Mouse (Mus musculus) frontal cortex, adult (tissue): ENCODE data around the gene B130006D01Rik.
"Not testable (repeated sequence)": the region's sequence is repeated elsewhere in the genome, so short reads cannot be mapped to it uniquely, and the experiment has no call there.

Experiments
- ATAC-seq: cut with Nextera tagmentation; 2 replicates; pipeline ENCODE4 v1.9.2; 2017; ENCODE audit warnings: mild to moderate bottlenecking, moderate library complexity, mixed read lengths; ENCODE audit not compliant: low TSS enrichment

The B130006D01Rik gene

DNA sequence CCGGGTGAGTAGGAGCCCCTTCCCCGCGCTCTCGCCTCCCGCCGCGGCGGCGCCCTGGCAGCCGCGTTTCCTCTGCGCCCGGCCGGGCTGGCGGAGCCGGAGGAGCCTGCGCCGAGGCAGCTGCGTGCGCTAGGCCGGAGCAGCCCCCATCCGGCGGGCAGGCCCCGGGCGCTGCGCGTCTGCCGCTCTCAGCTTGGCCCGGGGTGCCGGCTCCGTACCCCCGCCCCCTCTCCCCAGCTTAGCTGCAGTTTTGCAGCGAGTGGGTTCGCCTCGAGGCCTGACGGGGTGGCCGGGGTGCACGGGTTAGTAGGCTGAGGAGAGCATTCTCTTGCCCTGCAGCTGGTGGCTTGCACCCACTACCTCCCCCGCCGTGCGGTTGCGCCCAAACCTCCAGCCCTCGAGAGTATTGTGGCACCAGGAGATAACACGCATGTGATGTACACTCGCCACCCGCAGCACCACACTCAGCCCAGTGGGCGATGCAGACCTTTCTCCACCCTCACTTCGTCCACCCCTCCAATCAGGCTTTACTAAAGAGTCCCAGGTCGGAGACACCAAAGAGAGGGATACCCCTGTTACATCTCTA lies 10.1 kb upstream of the B130006D01Rik start:
- peak; percentile 45 for ATAC-seq

DNA sequence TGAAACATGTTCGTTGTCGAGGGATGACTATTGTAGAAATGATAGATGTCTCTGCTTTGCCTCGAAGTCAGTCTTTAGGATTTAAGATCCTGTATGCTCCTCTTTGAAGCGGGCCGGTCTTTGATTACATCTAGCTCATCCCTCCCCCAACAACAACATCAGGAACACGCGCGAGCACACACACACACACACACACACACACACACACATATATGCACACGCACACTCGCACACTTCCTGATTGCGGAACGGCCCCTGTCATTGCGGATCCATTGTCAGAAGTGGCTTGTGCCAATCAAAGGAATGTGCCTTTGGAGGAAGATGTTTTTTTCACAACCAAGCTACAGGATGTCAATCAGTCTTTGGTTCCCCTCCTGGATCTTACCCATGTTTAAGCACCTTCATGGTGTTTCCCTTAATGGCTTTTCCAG lies 9.6 kb upstream of the B130006D01Rik start:
- no peak for ATAC-seq

DNA sequence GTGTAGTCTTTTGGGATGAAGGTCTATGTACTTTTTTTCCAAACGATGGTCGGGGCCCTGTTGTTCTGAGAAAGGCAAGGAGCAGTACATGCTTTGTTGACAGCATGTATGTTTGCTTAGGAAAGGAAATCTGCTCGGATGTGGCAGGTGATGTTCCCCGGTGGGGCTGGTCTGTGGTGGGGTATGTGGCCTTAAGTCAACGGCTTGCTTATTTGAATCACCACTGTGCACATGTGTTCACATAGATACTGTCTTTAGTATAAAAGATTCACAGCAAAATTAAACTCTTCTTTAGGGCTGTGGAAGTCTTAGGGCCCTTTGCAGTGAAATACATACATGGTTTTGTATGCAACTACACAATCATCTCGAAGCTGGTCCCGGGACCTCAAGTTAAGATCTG lies 9.0 kb upstream of the B130006D01Rik start:
- no peak for ATAC-seq

DNA sequence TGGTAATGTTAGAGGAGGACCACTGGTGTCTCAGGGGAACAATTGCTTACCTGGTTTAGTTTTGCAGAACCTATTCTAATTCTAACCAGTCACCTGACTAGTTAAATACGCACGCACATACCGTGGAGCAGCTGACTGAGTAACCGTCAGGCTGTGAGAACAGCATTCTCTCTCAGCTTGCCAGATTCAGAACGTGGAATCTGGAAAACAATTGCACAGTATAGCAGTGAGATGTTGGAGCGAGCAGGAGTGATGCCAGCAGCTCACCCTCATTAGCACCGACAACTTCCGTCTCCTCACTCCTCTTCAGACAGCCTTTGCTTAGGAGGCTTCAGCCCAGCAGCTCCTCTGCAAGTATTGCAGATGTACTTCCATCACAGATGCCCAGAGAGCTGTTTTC lies 7.3 kb upstream of the B130006D01Rik start:
- 0 out of 2 replicates have a peak, but pooled peaks have one; percentile 15 for ATAC-seq

DNA sequence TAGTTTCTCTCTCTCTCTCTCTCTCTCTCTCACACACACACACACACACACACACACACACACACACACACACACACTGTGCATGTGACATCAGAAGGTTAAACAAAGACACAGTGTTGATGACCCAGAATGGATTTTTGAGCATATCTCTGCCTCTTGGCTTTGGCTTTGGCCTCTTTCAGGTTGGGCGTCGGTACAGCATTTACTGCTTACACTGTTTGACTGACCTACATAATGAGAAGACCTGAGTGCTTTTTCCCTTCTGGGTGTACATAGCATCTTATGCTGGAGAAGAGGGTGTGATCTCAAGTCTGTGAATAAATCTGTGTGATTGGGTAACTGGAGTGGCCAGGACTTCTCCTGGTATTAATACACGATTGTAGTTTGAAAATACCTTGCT lies 4.0 kb upstream of the B130006D01Rik start:
- ATAC-seq = no peak

DNA sequence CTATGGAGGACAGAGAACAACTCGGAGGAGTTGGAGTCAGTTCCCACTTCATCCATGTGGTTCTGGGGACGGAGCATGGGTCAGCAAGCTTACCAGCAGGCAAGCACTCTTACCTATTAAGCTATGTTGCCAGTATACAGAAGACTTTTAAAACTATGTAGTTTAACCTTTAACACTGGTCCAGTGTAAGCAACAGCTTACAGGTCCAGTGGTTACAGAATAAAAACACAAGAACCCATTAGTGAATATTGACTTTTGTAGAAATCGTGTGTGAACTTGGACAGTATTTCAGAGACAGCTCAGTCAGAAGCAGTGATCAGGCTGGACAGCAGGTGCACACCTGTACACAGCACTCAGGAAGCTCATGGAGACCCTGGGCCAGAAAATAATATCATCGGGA lies 1.1 kb downstream of the B130006D01Rik start:
- no peak for ATAC-seq

DNA sequence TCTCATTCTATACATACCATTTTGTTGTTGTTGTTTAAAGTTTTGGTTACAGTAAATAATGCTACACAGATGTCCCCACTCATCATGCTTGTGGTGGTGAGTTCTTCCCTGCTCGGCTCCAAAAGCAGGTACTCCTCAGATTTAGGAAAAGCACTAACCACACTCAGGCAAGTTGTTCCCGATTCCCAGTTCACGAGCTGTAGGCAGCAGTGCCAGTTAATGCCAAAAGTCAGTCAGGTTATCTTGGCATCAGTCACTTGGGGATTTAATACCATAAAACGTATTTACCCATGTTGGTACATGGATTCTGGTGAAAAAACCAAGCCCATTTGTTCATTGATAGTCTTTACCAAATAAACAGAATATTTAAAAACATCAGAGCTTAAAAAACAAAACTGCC lies 2.8 kb downstream of the B130006D01Rik start:
- no peak for ATAC-seq

DNA sequence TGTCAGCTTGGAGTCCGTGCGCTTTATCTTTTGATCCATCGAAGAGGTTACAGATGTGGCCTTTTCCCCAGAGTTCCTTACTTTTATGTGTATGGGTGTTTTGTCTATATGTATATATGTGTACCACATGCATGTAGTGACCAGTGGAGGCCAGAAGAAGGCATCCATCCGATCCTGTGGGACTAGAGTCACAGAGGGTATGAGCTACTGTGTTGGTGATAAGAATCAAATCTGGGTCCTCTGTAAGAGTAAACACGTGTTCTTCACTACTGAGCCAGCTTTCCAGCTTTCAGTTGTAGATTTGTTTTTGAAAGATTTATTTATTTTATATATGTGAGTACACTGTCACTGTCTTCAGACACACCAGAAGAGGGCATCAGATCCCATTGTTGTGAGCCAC lies 4.6 kb downstream of the B130006D01Rik start:
- ATAC-seq = no peak

DNA sequence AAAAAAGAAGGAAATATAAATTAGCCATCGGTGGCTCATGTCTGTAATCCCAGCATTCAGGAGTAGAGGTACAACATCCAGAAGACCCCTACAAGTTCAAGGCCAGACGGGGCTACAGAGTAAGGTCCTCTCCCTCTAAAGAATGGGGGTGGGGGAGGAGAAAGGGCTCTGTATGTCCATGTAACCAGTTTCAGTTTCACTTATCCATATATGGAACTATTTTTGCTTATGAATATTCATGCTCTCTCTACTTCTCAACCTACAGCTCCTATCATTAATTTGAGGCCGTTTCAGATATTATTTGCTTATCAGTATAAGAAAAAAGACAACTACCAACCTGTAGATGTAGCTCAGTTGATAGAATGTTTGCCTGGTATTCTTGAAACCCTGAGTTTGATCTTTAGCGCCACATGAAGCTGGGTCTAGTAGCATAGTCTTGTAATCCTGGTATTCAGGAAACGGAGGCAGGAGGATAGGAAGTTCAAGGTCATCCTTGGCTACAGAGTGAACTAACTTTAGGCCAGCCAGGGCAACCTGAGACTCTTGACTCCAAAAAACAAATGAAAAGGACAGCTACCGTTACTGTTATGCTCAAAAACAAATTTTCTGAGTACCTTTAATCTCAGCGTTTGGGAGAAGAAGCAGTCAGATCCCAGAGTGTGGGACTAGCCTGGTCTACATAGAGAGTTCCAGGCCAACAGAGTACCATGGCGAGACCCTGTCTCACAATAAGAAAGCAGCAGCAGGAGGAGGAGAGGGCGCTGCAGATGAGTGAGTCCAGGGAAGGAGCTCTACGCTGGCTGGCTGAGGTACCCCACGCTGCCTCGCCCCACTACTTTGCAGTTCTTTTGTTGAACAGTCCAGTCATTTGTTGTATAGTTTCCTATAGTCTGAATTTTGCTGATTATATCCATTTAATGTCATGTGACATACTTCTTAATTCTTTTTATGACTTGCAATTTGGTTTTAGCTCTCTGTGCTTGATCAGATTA lies 5.8 kb downstream of the B130006D01Rik start:
- ATAC-seq = no peak

DNA sequence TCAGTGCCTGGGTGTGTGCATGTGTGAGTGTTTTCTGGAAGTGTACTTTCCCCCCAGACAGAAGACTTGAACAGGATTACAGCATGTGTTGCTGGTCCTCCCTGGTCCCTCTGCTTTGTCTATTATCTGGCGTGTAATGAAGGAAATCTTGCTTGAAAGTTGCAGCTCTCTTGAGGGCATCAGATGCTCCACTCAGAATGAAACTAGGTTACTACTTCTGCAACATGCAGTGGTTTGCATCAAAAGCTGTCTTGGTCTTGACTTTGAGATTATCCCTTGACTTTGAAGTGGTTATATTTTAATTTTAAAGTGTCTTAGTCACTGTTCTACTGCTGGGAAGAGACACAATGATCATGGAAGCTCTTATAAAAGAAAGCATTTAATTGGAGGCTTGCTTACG lies 11.1 kb downstream of the B130006D01Rik start:
- no peak for ATAC-seq

DNA sequence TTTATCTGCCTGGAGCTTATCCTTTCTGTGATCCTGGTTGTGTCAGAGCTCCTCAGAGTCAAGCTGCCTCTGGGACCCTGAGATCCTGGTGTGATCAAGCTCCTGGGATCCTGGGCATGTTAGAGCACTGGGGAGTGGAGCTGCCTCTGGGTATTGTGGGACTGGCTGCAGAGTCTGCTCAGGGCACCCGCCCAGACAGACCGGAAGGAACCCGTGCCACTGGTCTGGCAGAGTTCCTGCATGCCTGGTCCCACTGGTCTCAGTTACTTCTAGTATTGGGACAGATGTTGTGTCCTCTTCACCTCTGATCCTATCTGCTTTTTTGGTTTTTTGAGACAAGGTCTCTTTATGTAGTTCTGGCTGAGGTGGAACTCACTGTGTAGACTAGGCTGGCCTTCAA lies 14.4 kb downstream of the B130006D01Rik start:
- ATAC-seq = no peak

DNA sequence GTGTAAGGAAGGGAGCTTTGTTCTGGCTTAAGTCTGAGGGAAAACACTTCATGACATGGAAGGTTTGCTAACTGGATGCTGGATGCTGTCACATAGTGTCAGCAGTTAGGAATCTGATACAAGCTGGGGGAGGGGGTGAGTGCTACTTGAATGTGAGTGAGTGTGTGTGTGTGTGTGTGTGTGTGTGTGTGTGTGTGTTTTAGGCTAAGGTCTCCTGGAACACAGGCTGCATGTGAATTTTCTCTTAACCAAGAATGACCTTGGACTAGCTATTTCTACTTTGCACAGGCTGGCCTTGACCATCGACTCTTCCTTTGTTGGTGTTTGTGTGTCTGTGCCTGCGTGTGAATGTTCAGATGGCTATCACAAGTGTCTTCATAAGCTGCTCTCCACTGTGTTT lies 21.1 kb downstream of the B130006D01Rik start:
- ATAC-seq = no peak

DNA sequence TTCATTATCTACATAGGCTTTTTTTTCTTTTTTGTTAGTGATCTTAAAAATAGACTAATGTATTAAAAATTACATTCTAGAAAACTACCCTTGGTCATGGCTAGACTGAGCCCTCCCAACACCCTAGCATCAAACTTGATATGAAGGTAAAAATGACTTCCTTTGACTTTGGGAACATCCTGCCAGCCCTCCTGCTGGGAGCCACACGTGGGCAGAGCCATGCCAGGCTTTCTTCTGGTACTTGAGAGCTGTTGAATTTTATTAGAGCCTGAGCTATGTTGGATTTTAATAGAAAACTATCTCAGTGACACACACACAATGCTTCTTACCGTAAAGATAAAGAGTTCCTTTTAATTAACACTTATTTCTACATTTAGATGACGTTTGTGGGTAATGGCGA lies 23.4 kb downstream of the B130006D01Rik start:
- ATAC-seq = no peak

DNA sequence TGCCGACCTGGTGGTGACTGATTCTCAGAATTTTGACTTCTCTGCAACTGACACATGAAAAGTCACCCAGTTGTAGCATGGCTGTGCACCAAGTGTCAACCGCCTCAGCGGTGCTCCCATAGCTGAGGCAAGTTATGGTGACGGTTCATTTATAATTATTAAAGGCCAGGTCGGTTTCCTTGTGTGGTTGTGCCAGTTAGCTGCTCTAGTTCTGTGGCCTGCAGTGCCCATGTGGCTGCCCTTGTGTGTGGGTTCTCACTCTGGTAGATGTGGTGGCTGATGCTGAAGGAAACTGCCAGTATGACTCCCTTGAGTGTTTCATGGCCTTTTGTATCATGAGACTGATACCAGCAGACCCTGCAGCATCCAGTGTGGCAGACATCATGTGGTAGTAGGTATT lies 24.9 kb downstream of the B130006D01Rik start:
- ATAC-seq = no peak

DNA sequence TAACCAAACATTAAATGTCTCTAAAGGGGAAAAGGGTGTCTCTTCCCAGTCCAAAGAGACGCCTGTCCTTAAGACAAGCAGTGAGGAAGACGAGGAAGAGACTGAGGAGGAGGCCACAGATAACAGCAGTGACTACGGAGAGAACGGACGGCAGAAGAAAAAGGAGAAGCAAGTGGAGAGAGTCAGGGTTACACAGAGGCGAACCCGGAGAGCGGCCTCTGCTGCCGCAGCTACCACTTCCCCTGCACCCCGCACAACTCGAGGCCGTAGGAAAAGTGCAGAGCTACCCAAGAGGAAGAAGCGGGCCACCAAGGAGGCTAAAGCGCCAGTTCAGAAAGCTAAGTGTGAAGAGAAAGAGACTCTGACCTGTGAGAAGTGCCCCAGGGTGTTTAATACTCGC lies 26.2 kb downstream of the B130006D01Rik start:
- ATAC-seq = no peak

DNA sequence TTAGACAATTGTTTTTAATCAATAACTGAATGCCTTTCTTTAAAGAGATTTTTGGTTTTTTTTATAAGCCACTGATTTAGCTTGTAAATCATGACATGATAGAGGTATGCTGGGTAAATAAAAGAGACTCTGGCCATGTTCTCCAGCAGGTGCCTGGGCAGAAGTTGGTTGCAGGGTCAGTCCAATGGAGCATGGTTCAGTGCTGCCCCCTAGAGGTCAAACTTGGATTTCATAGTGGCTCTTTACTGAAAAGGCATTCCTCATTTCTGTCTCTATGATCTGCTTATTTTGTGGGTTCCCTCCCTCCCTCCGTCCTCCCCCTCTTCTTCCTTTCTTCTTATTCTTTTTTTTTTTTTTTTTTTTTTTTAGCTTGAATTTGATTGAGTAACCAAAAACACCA lies 27.6 kb downstream of the B130006D01Rik start:
- ATAC-seq = peak; percentile 57; the same call in 1 of the 2 replicates

DNA sequence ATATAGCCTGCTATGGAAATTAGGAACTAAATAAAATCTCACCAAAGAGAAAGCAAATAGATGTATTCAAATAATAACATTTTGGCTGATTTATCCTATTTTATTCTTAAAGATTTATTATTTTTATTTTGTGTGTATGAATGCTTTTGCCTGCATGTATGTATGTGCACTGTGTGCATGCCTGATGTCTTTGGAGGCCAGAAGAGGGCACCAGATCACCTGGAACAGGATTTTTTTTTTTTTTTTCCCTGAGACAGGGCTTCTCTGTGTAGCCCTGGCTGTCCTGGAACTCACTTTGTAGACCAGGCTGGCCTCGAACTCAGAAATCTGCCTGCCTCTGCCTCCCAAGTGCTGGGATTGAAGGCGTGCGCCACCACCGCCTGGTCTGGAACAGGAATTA lies 31.8 kb downstream of the B130006D01Rik start:
- ATAC-seq = not testable (repeated sequence)

DNA sequence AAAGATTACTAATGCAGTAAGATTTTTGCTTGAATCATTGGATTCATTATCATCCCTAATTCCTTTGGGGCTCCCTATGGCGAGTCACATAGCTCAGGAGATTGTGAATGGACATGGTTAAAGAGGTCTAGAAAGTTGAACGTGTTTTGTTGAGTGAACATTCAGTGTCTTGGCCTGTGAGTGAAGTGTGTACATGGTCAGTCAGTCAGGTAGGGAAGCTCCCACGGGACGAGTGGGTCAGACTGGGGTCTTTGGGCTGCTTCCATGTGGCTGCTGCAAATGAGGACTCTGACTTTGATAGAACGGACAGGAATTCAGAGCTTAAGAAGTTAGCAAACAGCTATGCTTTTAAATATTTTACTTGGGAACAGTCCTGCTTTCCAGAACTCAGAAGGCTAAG lies 37.1 kb downstream of the B130006D01Rik start:
- ATAC-seq = no peak

DNA sequence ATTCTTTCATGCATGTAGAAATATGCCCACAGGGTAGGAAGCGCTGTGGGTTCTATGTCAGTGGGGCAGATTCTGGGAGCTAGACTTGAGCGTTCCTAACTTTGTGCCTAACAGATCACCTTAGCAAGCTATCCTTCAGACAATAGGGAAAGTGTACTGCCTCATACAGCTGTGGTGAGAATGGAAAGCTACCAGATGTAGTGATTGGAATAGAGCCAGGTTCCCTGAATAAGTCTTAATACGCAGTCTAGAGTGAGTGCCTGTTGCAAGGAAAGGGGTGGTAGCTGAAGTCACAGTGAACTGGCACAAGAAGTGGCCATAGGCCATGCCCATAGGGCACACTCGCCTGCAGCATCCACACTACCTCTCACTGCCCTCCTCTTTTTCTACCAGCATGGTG lies 39.6 kb downstream of the B130006D01Rik start:
- no peak for ATAC-seq

DNA sequence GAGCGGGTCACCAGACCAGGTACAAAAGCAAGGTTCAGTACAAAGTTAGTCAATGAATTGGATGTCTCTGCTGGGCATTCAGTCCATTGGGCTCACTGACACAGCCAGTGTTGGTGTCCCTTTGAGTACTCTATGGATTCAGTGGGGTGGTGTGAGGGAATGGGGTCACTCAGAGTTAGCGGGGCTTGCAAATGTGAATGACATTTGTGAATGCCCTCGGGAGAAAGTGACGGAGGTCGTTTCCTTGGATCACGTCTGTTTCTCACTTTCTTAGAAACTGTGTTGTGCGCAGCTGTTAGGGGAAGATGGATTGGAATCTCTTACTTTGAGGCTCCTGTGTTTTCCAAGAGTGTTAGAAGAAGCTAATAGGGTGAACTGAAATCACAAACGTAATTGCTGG lies 41.4 kb downstream of the B130006D01Rik start:
- ATAC-seq = no peak

DNA sequence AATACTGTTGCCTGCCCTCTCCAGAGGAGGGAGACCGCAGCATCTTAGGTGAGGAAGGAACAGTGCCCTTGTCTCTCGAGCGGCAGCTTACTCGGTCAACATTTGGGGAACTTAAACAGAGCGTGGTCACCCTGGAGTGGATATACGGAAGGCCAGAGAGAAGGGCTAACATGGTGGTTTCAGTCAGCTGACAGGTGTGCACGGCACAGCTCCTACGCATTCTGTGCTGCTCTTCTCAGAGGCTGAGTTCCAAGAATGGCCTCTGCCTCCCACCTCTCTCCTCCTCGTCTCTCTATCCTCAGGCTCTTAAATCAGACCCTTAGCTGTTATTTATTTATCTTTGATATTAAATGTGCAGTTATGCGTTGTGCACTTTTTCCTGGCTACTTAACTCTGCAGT lies 41.9 kb downstream of the B130006D01Rik start:
- peak; percentile 59; the same call in 1 of the 2 replicates for ATAC-seq

DNA sequence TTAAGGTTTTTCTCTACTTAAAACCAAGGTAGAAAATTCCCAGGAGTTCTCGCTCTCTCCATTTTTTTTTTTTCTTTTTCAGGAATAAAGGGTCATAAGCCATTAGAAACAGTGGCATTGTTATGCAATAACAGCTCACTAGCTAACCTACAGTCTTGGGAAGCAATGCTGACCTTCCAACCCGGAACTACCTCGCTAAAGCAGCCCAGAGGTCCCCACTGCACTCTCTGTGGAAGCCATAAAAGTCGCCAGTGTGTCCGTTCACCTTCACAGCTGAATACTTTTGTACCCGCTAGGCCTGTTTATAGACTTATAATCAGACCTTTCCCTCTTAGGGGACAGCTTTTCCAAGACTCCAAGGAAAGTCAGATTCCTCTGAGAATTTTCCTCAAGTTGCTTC lies 44.9 kb downstream of the B130006D01Rik start:
- ATAC-seq = no peak

DNA sequence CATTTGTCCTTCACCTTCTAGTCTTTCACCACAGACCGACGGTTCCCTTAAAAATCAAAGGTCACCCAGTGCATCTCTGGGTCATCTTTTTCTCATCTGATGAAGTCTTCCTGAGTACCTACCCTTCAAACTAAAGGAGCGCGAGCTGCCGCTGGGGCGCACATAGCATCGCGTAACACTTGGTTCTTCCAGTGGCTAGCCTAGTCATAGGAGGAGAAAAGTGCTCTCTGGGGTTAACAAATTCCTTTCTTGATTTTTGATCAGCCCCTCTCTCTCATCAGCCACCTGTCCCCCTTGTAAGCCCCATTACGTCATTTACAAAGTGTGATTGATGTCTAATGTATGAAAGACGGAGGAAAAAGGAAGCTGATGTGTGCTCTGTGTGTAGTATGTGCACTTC lies 45.8 kb downstream of the B130006D01Rik start:
- no peak for ATAC-seq
